Mouse (Mus musculus) midbrain, postnatal 0 days (tissue): ENCODE data around the gene Cbx1. TPM values are rescaled to one million over a fixed set of nuclear protein-coding genes. Genes with fewer than 3 reads are reported as not detected.

Experiments used
- ATAC-seq: fragments of 200-750 bp; cut with Nextera tagmentation; 2 replicates; pipeline ENCODE4 v1.8.0; 2017; ENCODE audit warnings: moderate number of reproducible peaks, mild to moderate bottlenecking, moderate TSS enrichment, moderate library complexity; ENCODE audit not compliant: low FRiP score
- DNase-seq: peaks from one replicate; pipeline ENCODE4 v3.0.0-alpha.2; 2015; ENCODE audit warnings: low spot score
- H3K27ac ChIP-seq: fragments of 300-500 bp; sonication (generic); 2 replicates; pipeline ENCODE4 v1.5.1; 2014; ENCODE audit warnings: low read depth, mild to moderate bottlenecking, low read length, mixed read lengths
- H3K27me3 ChIP-seq: fragments of 300-500 bp; sonication (generic); 2 replicates; pipeline ENCODE4 v1.6.1; 2014; ENCODE audit warnings: low read length, control low read depth, mixed read lengths; ENCODE audit not compliant: insufficient read depth
- H3K36me3 ChIP-seq: fragments of 300-500 bp; sonication (generic); 2 replicates; pipeline ENCODE4 v1.6.1; 2014; ENCODE audit warnings: low read length, control low read depth, mixed read lengths; ENCODE audit not compliant: insufficient read depth
- H3K4me1 ChIP-seq: fragments of 300-500 bp; sonication (generic); 2 replicates; pipeline ENCODE4 v1.6.1; 2014; ENCODE audit warnings: mild to moderate bottlenecking, control low read depth, antibody characterized with exemption, low read length, mixed read lengths; ENCODE audit not compliant: insufficient read depth
- H3K4me2 ChIP-seq: fragments of 300-500 bp; sonication (generic); 2 replicates; pipeline ENCODE4 v1.6.1; 2014; ENCODE audit warnings: low read depth, mild to moderate bottlenecking, low read length, mixed read lengths; ENCODE audit not compliant: poor library complexity, severe bottlenecking
- H3K4me3 ChIP-seq: fragments of 300-500 bp; sonication (generic); 2 replicates; pipeline ENCODE4 v1.5.1; 2014; ENCODE audit warnings: low read depth, mild to moderate bottlenecking, low read length, moderate library complexity
- H3K9ac ChIP-seq: fragments of 300-500 bp; sonication (generic); replicated peaks from 2 replicates; pipeline ENCODE4 v1.6.1; 2014; ENCODE audit warnings: mild to moderate bottlenecking, low read length, moderate library complexity, mixed read lengths; ENCODE audit not compliant: poor library complexity, severe bottlenecking
- H3K9me3 ChIP-seq: fragments of 300-500 bp; sonication (generic); 2 replicates; pipeline ENCODE4 v1.6.1; 2016; ENCODE audit warnings: low read length, control low read depth
- CTCF ChIP-seq: IDR thresholded peaks from 2 replicates; pipeline ENCODE4 v1.5.1; 2016; ENCODE audit warnings: antibody characterized with exemption, mild to moderate bottlenecking
- WGBS: fragments of 180-500 bp; shearing (Covaris S2); extraction: QIAGEN DNeasy Blood & Tissue Kit; methylation state at CpG from one replicate; pipeline ENCODE4 v1.1.7; 2014; 5-methylcytosine and 5-hydroxymethylcytosine counted together
- polyA plus RNA-seq: library from polyadenylated mRNA; unstranded; fragments of >200 nt; fragmentation: Nextera tagmentation; extraction: Ambion mirVana; gene quantifications from 2 replicates; pipeline ENCODE4 v1.2.1, GENCODE M21; 2015
- total RNA-seq: library from RNA; depleted of rRNA; stranded (reverse); fragments of >200 nt; gene quantifications from 2 replicates; pipeline ENCODE4 v1.2.3, GENCODE M21; 2014; rRNA removed

Cbx1 gene
- total RNA-seq (29.0 and 38.1 TPM in 2 replicates), polyA plus RNA-seq (47.6 and 53.2 TPM in 2 replicates)

- Histone ChIP-seq H3K27ac (peak within 1 kb of the TSS; percentile 85), H3K27me3 (no peaks in the 10 kb centered on the region), H3K4me1 (peaks cover 14% of the 10 kb centered on the region; the same call in 1 of the 2 replicates), H3K9ac (peak within 1 kb of the TSS; percentile 86), H3K4me2 (peak within 1 kb of the TSS; percentile 86), H3K9me3 (no peaks in the 10 kb centered on the region), H3K4me3 (peak within 1 kb of the TSS; percentile 94), H3K36me3 (no peaks in the 10 kb centered on the region)
- DNase-seq (peak; percentile 94), ATAC-seq (peak; percentile 96)
- 2% methylated on average over 89 of the region's 93 CpGs for WGBS
- no peak for TF ChIP-seq CTCF
These were observed at the start of gene Cbx1 for GRCm38 (mm10) chr11:96788871-96789795. Cbx1 (plus strand) TSS chr11:96789127.

DNA sequence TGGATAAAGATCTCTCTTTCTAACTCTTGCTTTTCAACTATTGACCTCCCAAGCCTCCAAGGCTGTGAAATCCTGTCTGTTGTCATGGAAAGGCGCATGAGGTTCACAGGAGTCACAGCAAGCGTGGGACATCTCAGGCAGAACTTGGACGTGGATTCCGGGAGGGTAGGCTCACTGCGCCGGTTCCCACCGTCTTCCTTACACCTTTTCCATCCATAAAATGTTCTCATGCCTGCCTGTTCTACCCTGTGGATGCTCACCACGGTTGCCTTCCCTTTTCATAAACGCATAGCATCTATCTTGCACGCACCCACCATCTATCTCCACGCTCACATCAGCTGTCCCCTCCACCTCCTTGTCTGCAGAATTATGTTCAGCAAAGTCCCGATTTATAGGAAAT, 48.1 kb upstream of the Cbx1 start:
- Histone ChIP-seq H3K4me3 (no peak overlapping the region), H3K4me1 (no peaks in the 10 kb centered on the region), H3K27ac (no peak overlapping the region), H3K9ac (no peak overlapping the region), H3K27me3 (no peaks in the 10 kb centered on the region), H3K9me3 (no peaks in the 10 kb centered on the region), H3K36me3 (no peaks in the 10 kb centered on the region), H3K4me2 (no peak overlapping the region)
- ATAC-seq (no peak), DNase-seq (no peak)
- TF ChIP-seq CTCF, result no peak
- 54% methylated on average over 12 of the region's 12 CpGs for WGBS

GRCm38 (mm10) chr11:96741995-96742394, 46.9 kb upstream of the Cbx1 start:
- no peaks in the 10 kb centered on the region for H3K4me1 ChIP-seq
- H3K9me3 ChIP-seq, result no peaks in the 10 kb centered on the region
- no peaks in the 10 kb centered on the region for H3K36me3 ChIP-seq
- no peak overlapping the region for H3K27ac ChIP-seq
- 0 out of 2 replicates have a peak overlapping the region, but pooled peaks have one; percentile 1 for H3K4me3 ChIP-seq
- 5% methylated on average over 12 of the region's 12 CpGs for WGBS
- H3K9ac ChIP-seq, result no peak overlapping the region
- TF ChIP-seq CTCF, result 0 out of 2 replicates have a peak, but pooled peaks have one; percentile 19
- no peaks in the 10 kb centered on the region for H3K27me3 ChIP-seq
- DNase-seq, result peak; percentile 79
- H3K4me2 ChIP-seq, result peak overlapping the region; percentile 32
- no peak for ATAC-seq

GRCm38 (mm10) chr11:96743000-96743399, 45.9 kb upstream of the Cbx1 start:
- no peaks in the 10 kb centered on the region for H3K36me3 ChIP-seq
- no peaks in the 10 kb centered on the region for H3K4me1 ChIP-seq
- H3K9me3 ChIP-seq, result no peaks in the 10 kb centered on the region
- 0 out of 2 replicates have a peak overlapping the region, but pooled peaks have one; percentile 15 for H3K4me2 ChIP-seq
- ATAC-seq (no peak), DNase-seq (peak; percentile 58)
- H3K4me3 ChIP-seq, result no peak overlapping the region
- no peak overlapping the region for H3K27ac ChIP-seq
- no peak for TF ChIP-seq CTCF
- no peak overlapping the region for H3K9ac ChIP-seq
- 28% methylated on average over 11 of the region's 11 CpGs for WGBS
- no peaks in the 10 kb centered on the region for H3K27me3 ChIP-seq

GRCm38 (mm10) chr11:96743891-96744290, 45.0 kb upstream of the Cbx1 start:
- no peaks in the 10 kb centered on the region for H3K36me3 ChIP-seq
- no peaks in the 10 kb centered on the region for H3K4me1 ChIP-seq
- DNase-seq (no peak), ATAC-seq (no peak)
- H3K9me3 ChIP-seq, result no peaks in the 10 kb centered on the region
- no peak for TF ChIP-seq CTCF
- H3K27ac ChIP-seq, result no peak overlapping the region
- H3K4me2 ChIP-seq, result no peak overlapping the region
- no peaks in the 10 kb centered on the region for H3K27me3 ChIP-seq
- no peak overlapping the region for H3K4me3 ChIP-seq
- 88% methylated on average over 4 of the region's 4 CpGs for WGBS
- no peak overlapping the region for H3K9ac ChIP-seq

DNA sequence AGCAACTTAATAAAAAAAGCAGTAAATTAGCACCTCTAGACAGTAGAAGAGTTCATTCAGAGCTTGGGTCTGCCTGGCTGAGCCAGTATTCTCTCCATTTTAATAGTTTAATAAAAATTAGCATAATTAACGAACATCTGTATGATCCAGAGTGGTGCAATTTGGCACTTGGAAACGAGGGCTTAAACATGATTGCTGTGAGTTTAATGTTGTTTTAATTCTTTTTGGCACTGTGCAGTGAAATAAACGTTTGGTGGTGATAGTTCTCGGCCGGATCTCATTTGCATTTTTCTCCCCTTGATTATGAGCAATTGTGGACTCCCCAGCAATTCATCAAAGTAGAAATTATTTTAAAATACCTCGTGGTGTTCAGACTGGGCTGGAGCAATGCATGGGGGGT, 42.3 kb upstream of the Cbx1 start:
- no peak overlapping the region for H3K4me2 ChIP-seq
- TF ChIP-seq CTCF, result no peak
- DNase-seq, result no peak
- no peaks in the 10 kb centered on the region for H3K9me3 ChIP-seq
- no peaks in the 10 kb centered on the region for H3K4me1 ChIP-seq
- WGBS, result 55% methylated on average over 6 of the region's 6 CpGs
- H3K27me3 ChIP-seq, result no peaks in the 10 kb centered on the region
- H3K27ac ChIP-seq, result no peak overlapping the region
- ATAC-seq, result no peak
- no peak overlapping the region for H3K4me3 ChIP-seq
- H3K36me3 ChIP-seq, result no peaks in the 10 kb centered on the region
- H3K9ac ChIP-seq, result no peak overlapping the region
